Mouse (Mus musculus): ENCODE data around the gene Dnah7a. TPM values are rescaled to one million over a fixed set of nuclear protein-coding genes. Genes with fewer than 3 reads are reported as not detected.
"Not testable (repeated sequence)": the region's sequence is repeated elsewhere in the genome, so short reads cannot be mapped to it uniquely, and the experiment has no call there.

The Dnah7a gene
- total and polyA plus RNA-seq, 3 experiments = not detected

DNA sequence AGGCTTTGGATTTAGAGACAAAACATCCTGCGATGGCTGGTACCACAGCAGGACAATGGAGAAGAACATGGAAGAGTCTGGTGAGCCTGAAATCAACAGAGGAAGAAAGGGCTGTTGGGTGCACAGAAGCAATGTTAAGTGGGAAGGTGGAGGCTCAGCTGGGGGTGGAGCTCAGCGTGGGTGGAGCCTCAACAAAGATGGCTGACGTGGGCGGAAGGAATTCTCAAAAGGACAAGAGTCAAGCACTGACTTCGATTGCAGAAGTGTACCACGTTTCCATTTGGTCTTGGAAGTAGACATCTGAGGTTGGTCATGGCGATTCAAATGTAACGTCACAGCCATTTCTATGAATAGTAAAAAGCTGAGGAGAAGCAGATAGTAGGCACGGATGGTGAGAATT lies 4.5 kb upstream of the Dnah7a start:
- Histone ChIP-seq H3K4me1 (ENCODE audit: control insufficient read depth in 1 of 2, insufficient read depth in 2 of 2, low read length in 2 of 2) (no peaks in the 10 kb centered on the region), H3K27ac (ENCODE audit: control insufficient read depth, low read depth, low read length) (no peak overlapping the region), H3K27me3 (ENCODE audit: control insufficient read depth in 1 of 2, insufficient read depth in 2 of 2, low read length in 2 of 2) (no peaks in the 10 kb centered on the region; a peak in 1 of 4 replicates), H3K4me3 (ENCODE audit: control insufficient read depth in 1 of 2, insufficient read depth in 1 of 2, low read depth in 2 of 2, low read length in 2 of 2) (no peak overlapping the region), H3K9me3 (replicated peaks; ENCODE audit: insufficient read depth, low read length) (no peaks in the 10 kb centered on the region), H3K9ac (ENCODE audit: control insufficient read depth, low read depth, low read length, poor library complexity, severe bottlenecking) (no peak overlapping the region), H3K79me2 (ENCODE audit: control insufficient read depth, insufficient read depth, low read length, poor library complexity) (no peaks in the 10 kb centered on the region), H3K36me3 (ENCODE audit: control insufficient read depth in 1 of 2, insufficient read depth in 2 of 2, low read length in 2 of 2) (no peaks in the 10 kb centered on the region)
- TF ChIP-seq ZC3H11A (IDR thresholded peaks at IDR 0.05; ENCODE audit: low read depth, low read length) (no peak), NRF1 (IDR thresholded peaks at IDR 0.05; ENCODE audit: insufficient read depth, low read depth, low read length, poor library complexity, severe bottlenecking) (no peak), GATA1 (IDR thresholded peaks at IDR 0.05; ENCODE audit: low read depth, low read length) (no peak), RAD21 (IDR thresholded peaks at IDR 0.05; ENCODE audit: low read depth, low read length) (no peak), ELF1 (IDR thresholded peaks at IDR 0.05; ENCODE audit: low read depth, low read length) (no peak), MAZ (IDR thresholded peaks at IDR 0.05; ENCODE audit: low read depth, low read length) (no peak), TCF12 (IDR thresholded peaks at IDR 0.05; ENCODE audit: low read depth, low read length) (no peak), CHD1 (IDR thresholded peaks at IDR 0.05; ENCODE audit: low read depth, low read length) (no peak), ZMIZ1 (IDR thresholded peaks at IDR 0.05; ENCODE audit: low read depth, low read length) (no peak), POLR2A (IDR thresholded peaks at IDR 0.05; ENCODE audit: control insufficient read depth in 1 of 2, insufficient read depth in 1 of 2, low read depth in 1 of 2, low read length in 2 of 2, poor library complexity in 1 of 2) (no peak), EP300 (IDR thresholded peaks at IDR 0.05; ENCODE audit: low read depth in 1 of 2, low read length in 2 of 2) (no peak), MAX (IDR thresholded peaks at IDR 0.05; ENCODE audit: low read length) (no peak), JUND (IDR thresholded peaks at IDR 0.05; ENCODE audit: low read depth, low read length) (no peak), MXI1 (IDR thresholded peaks at IDR 0.05; ENCODE audit: low read depth, low read length) (no peak), MAFK (IDR thresholded peaks at IDR 0.05; ENCODE audit: borderline replicate concordance, low read depth, low read length) (no peak), CHD2 (IDR thresholded peaks at IDR 0.05; ENCODE audit: low read length) (no peak), ZKSCAN1 (IDR thresholded peaks at IDR 0.05; ENCODE audit: low read depth, low read length) (no peak), POLR2AphosphoS5 (IDR thresholded peaks at IDR 0.05; ENCODE audit: borderline replicate concordance, low read depth, low read length) (no peak)
- no peak for DNase-seq (ENCODE audit: low read depth, low spot score)

GRCm38 (mm10) chr1:53709602-53710001 lies 3.0 kb upstream of the Dnah7a start:
- H3K9me3 ChIP-seq (replicated peaks; ENCODE audit: insufficient read depth, low read length); H3K4me3 ChIP-seq (ENCODE audit: control insufficient read depth in 1 of 2, insufficient read depth in 1 of 2, low read depth in 2 of 2, low read length in 2 of 2); H3K9ac ChIP-seq (ENCODE audit: control insufficient read depth, low read depth, low read length, poor library complexity, severe bottlenecking); H3K36me3 ChIP-seq (ENCODE audit: control insufficient read depth in 1 of 2, insufficient read depth in 2 of 2, low read length in 2 of 2); H3K79me2 ChIP-seq (ENCODE audit: control insufficient read depth, insufficient read depth, low read length, poor library complexity); DNase-seq (ENCODE audit: low read depth, low spot score); H3K27ac ChIP-seq (ENCODE audit: control insufficient read depth, low read depth, low read length); H3K4me1 ChIP-seq (ENCODE audit: control insufficient read depth in 1 of 2, insufficient read depth in 2 of 2, low read length in 2 of 2); H3K27me3 ChIP-seq (ENCODE audit: control insufficient read depth in 1 of 2, insufficient read depth in 2 of 2, low read length in 2 of 2): not testable (repeated sequence)

All from MEL (cell line).